Mouse (Mus musculus): ENCODE results near the gene Cdca4.

Cdca4 gene

GRCm38 (mm10) chr12:112797672-112798331, 31.4 kb downstream of the Cdca4 start:
- no peak for DNase-seq

DNA sequence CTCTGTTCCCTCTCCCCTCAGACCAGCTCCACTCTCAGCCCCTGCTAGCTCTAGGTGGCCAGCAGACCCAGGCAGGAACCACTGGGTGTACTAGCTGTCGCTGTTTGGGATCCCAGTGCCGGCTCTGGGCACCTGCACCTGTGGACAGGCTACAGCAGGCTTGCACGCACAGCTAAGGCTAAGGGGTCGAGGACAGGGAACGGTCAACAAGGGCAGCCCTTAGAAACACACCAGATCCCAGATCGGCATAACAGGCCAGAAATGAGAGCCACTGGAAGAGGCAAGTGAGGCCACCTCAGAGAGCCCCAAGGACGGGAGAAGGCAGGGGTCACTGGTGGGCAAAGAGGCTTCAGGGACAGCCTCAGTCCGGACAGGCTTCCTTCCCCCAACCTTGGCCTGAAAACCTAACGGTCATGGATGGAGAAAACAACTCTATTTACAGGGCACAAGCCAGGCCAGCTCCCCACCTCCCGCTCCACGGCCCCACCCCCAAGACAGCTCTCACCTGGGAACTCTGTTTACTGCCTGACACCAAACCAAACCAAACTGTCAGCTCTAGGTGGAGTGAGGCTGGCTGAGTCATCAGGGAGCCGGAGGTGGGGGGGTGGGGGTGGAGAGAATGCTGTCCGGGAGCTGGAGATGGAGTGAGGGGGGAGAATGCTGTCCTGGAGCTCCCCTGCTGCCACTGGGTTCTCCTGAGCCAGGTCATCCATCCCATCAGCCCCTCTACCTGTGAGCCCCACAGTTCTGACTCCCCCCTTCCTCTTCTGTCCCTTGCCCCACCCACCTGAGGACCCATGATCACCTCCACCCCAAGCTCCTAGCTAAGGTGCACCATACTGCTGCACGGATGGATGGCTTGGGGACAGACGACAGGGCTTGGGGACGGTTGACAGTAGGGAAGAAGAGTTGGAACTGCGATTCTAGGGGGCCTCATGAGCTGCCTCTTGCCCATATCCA, 32.4 kb downstream of the Cdca4 start:
- DNase-seq, result no peak

GRCm38 (mm10) chr12:112795466-112796104, 33.6 kb downstream of the Cdca4 start:
- no peak for DNase-seq

GRCm38 (mm10) chr12:112794998-112795397, 34.2 kb downstream of the Cdca4 start:
- DNase-seq, result no peak

GRCm38 (mm10) chr12:112794356-112794816, 34.8 kb downstream of the Cdca4 start:
- DNase-seq, result no peak

DNA sequence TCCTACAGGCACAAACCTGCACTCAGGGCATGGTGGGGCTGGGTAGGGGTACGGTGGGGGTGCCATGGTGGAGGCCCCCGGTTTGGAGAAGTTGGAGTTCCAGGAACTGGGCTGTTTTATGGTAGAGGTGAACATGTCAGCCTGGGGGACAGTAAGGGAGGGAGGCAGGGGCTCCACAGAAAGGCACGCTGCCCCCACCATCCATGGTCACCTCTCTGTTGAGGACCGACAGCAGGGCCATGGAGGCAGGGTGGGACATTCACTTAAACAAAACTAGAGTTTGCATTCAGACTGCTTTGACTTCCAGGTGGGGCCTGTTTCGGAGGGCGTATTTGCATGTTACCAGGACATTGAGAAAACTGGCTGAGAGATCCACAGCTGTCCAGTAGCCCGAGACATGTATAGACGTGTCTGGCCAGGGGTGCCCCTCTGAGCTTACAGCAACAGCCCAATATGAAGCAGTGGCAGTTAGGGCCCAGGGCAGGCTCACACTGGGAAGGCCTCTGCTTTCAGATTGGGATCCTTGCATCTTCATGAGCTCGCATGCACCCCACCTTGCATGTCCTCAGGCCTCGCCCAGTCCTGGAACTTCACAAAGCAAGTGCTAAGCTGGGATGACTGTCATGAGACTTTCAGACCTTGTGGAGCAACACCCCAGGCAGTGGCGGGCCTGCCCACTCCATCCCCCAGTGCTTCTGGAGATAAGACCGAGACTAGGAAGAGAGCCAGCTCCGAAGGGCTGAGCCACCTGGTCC, 35.4 kb downstream of the Cdca4 start:
- no peak for DNase-seq

- DNase-seq, result no peak
Observed at GRCm38 (mm10) chr12:112791026-112791425, 38.2 kb downstream of the Cdca4 start.

DNA sequence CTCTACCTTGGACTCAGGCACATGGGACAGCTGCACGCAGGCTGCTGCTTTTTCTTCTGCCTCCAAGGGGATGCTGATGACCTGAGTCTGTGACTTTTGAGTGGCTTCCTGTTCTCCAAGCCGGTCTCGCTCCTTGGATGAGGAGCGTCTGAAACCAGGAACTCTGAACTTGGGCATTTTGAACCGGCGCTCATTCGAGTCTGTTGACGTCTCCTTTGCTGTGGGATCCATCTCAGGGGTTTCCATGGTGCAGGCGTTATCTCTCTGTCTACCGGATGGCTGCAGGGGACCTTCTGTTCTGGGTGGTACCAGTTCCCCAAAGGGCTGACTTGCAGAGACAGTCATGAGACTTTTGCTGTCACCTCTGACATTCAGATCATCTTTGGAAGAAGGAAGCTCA, 54.7 kb downstream of the Cdca4 start:
- DNase-seq, result no peak

DNA sequence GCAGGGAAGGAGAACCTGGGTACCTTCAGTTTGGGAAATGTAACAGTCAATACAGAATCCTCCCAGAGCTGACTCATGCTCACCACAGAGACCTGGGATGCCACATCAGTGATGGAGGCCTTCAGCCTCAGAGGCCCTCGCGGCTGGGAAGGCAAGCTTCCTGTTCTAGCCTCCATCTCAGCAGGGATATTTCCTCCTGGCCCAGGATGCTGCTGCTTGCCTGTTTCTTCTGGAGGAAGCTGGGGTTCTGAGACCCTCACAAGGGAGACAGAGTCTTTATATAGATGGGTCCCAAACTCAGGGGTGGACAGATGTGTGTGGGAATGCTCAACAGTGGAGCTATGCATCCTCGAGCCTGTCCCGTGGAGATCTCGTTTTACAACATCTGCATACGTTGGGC, 55.2 kb downstream of the Cdca4 start:
- no peak for DNase-seq

GRCm38 (mm10) chr12:112773366-112773765, 55.9 kb downstream of the Cdca4 start:
- DNase-seq, result no peak

GRCm38 (mm10) chr12:112772306-112772705, 56.9 kb downstream of the Cdca4 start:
- DNase-seq, result no peak

DNA sequence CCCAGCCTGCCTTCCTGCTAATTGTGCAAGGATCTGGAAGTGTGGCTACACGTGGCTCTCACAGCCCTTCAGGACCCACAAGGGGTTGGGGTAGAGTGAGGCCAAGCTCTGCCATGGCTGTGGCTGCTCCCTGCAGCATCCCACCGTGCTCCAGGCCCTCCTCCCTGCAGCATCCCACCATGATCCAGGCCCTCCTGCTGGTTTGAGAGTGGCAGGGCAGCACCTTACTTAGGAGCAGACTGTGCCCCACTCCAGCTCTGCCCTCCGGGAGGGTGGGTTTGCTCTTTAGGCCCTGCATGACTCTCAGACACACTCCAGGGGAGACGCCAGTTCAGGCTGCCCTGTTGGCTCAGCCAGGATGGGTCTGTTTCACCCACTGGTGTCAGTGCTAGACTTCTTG, 58.8 kb downstream of the Cdca4 start:
- no peak for DNase-seq

Data from B cell, adult 2 months (primary cell).